Mouse (Mus musculus): ENCODE results near the gene Acy3.
"Not testable (repeated sequence)": the region's sequence is repeated elsewhere in the genome, so short reads cannot be mapped to it uniquely, and the experiment has no call there.

Acy3 gene

DNA sequence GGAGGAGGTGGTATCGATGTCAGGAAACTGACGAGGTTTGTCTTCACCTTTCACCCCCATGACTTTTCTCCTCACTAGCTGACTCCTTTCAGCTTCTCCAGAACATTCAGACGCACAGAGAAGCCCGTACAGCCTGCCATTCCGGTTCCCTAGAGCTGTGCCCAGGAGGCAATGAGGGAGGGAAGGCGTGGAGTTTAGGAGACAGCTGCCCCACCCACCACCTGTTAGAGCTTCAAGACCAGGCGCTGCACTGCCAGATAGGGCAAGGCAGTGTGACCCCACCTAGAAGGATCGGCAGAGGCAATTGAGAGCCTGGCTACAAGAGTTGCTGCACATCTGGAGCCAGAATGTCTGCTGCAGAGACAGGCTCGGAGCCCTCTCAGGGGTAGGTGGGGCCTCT lies 14.1 kb upstream of the Acy3 start, which contains the start of gene Aldh3b2:
Gene Aldh3b2 (plus strand): TSS at position 100 of the 400 bp plus-strand sequence.
- intact Hi-C loops (cut with DNase I): no loop called here

DNA sequence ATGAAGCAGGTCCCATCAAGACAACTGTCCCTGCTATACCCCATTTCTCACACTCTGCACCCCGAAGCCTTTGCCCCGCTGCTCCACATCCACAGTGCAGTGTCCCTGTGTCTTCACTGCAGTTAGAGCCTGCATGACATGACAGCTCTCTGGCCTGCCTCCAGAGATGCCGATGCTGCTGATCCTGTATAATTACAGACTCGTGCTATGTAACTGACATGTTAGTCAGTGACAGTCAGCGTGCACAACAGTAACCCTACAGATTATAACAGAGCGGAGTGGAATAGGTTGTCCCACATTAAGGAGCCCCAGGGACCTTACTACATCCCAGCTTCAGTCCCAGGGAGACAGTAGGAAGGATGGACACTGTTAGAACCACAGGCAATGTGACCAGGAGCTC lies 11.8 kb upstream of the Acy3 start:
- intact Hi-C loops (cut with DNase I): not testable (repeated sequence)

DNA sequence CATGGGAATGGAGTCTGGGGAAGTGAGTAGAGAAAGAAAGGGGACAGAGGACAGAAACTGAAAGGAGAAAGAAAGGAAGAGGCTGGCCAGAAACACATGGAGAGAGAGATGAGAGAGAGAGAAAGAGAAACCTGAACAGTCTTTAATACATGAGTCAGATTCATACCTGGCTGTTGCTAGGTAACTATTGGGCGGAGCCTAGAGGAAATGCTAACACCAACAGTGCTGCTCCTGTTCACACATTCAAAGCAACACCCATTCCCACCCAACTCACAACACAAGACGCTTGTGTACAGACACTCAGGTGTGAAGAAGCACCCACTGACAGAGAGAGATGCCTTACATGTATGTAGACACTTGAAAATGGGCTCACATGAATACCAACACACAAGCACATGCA lies 10.5 kb upstream of the Acy3 start:
- intact Hi-C loops (cut with DNase I): no loop called here

DNA sequence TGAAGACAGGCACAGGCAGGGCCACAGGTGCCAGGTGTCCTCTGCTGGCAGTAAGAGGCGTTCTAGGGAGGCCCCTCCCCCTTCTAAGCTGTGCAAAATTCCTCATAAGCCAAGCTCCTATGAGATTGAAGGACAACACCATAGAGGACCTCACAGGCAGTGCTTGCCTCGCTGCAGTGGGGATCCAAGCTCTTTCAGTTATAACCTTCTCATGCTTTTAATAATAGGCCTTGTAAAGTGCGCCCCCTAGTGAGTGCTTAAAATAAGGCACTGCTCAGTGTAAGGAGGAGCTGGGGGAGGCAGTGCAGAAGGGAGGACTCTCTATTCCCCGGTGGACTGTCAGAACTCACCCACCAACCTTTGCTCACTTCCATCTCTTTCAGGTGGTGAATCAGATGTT lies 6.1 kb upstream of the Acy3 start:
- intact Hi-C loops (cut with DNase I): loop anchor here (2.0 kb wide), 1 partner anchor 34 kb away; no protein-coding TSS in a partner anchor

DNA sequence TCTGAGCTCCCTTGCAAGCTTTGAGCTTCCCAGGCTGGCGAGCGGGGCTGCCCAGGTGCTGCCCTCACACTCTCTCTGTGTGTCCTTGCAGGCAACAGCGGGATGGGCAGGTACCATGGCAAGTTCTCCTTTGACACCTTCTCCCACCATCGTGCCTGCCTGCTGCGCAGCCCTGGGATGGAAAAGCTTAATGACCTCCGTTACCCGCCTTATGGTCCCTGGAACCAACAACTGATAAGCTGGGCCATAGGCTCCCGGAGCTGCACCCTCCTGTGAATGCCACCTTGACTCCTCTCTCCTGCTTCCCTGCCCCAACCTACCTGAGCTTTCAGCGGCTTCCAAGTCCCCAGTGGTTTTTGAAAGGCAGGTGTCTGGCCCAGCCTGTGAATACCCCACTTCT lies 5.5 kb upstream of the Acy3 start:
- intact Hi-C loops (cut with DNase I): loop anchor here (2.0 kb wide), 1 partner anchor 34 kb away; no protein-coding TSS in a partner anchor

DNA sequence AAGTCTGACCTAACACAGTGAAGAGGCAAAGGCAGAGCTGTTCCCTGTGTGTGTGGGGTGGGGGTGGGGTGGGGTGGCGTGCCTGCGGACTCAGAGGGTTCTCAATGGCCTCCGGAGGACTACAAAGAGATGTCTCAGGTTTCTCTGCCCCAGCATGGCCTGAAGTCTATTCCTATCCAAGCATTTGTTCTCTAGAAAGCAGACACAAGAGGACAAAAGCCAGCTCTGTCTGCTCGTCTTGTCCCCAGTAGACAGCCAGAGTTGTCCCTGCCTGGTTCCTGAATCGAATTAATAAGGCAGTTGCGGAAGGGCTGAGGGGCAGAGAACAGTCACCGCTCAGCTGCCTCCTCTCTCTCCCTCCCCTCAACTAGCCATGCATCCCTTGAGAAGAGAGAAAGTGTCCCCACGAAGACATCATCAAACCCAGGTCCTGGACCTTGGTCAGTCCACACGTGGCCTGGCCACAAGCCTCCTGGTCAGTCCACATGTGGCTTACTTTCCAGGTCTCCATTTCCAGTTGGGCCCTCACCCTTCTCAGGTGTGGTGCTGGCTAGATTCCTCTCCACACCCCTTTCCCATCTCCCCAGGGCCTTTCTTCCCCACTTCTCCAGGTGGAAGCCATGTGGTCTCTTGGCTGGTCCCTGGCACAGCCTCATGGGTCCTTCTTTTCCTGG lies 2.7 kb upstream of the Acy3 start:
- intact Hi-C loops (cut with DNase I): no loop called here

DNA sequence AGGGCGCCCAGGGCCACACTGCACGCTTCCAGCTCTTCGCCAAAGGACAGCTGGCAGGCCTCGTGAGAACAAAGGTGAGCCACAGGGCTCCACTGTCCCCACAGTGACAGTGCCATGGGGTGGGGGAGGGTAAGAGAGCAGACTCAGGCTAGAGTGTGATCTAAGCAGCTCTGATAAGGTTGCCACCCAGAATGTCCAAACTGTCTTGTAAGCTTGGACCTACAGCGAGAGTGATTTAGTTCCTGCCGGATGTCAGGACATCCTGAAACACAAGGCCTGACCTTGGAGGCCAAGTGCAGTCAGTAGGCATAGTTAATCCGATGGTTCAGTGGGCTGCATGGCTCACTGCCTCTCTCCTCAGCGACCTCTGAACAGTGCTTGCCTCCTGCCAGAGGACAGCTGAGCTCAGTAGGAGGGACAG lies 1.1 kb upstream of the Acy3 start:
- intact Hi-C loops (cut with DNase I): no loop called here

DNA sequence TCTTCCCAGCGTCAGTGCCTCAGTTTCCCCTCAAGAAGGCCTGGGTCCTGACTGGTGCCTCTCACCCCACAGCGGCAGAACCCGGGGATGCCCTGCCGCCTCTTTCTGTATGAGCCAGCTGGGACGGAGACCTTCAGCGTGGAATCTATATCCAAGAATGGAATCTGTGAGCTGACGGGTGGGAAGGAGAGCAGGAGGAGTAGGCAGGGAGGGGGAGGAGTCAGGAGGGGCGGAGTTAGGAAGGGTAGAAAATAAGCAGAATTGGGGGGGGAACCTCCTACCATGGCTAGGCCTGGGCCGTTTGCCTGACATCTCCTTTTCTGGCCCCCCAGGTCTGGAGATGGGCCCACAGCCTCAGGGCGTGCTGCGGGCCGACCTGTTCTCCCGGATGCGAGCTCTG lies 1.7 kb downstream of the Acy3 start:
- intact Hi-C loops (cut with DNase I): no loop called here

DNA sequence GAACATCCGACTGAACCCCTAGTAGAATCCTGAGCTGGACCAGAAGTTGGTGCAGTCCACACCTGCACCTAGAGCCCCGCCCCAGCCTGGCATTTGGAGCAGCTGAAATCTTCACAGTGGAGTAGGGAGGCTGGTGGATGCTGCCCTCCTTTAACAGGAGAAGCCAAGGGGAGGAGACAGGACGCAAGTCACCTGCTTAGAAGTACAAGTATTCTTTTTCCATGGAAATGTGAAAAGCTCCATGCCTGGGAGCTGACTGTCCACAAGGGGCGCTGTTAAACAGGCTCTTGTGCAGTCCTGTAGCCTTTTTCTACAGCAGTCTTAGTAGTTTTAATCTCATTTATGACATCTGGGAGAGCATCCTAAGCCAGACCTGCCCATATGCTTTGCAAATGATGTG lies 2.4 kb downstream of the Acy3 start:
- intact Hi-C loops (cut with DNase I): no loop called here

DNA sequence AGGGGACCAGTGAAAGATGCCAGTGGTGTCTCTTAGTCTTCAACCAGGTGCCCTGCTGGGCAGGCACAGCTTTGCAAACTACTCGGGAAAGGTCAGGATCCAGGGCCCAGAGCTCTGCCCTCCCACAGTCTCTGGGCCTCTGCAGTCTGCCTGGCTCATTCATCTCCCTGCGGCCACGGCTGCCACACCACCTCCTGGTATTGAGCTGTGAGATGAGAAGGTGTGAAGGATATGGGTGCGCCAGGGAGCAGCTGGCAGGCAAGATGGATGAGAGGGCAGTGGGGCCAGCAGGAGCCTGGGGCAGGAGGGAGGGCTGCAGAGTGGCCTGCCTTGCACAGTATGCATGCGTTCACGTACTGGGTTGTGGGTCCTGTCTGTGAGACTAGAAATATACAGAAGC lies 4.4 kb downstream of the Acy3 start:
- intact Hi-C loops (cut with DNase I): no loop called here

DNA sequence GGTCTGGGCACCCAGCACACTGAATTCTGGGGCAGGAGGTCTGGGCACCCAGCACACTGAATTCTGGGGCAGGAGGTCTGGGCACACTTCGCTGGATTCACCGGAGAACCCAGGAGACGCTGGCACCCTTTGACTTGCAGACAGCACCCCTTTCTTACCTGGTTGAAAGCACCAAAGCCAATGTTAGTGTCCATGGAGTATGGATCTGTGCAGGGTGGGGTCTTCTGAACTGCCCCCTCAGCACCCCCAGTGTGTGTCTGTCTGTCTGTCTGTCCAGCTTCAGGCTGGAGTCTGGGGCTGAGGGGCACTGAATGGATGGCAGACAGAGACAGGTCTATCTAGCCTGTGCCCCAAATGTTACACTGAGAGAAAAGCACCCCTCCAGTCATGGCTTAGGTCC lies 5.2 kb downstream of the Acy3 start:
- intact Hi-C loops (cut with DNase I): no loop called here

DNA sequence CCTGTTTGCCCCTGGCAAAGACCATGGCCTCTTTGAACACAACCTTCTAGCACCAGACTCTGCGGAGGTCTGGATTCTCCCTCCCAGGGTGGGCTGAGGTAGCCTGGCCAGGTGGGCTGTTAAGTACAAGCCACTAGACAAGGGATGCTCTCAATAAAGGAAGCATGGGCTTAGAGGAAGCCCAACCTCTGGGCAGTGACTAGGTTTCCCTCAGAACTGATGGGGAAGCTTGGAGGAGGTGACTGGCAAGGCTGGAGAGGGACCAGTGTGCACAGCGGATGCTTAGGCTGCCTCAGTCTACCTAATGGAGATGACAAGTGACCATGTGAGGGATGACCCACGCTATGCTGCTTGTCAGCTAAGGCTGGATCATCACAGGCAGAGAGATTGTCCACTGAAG lies 5.6 kb downstream of the Acy3 start:
- intact Hi-C loops (cut with DNase I): no loop called here

DNA sequence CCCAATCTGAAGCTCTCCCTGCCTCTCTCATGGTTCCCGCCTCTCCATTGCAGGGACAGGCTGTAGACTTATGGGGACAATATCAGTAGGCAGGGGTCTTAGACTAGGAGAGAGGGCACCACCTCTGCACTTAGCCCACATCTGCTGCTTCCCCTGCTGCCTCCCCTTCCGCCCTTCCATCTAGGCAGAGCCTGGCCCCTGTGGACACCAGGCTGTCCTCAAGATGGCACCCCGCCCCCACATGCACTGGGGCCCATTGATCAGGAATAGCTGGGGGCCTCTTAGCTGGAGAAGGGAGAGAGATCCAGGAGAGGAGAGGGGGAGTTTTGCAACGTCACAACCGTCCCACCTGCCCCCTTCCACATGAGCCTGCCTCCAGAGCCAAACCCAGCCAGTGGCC lies 6.0 kb downstream of the Acy3 start, which contains the start of gene Tbx10:
Gene Tbx10 (plus strand): TSS at position 337 of the 400 bp plus-strand sequence.
- intact Hi-C loops (cut with DNase I): no loop called here

DNA sequence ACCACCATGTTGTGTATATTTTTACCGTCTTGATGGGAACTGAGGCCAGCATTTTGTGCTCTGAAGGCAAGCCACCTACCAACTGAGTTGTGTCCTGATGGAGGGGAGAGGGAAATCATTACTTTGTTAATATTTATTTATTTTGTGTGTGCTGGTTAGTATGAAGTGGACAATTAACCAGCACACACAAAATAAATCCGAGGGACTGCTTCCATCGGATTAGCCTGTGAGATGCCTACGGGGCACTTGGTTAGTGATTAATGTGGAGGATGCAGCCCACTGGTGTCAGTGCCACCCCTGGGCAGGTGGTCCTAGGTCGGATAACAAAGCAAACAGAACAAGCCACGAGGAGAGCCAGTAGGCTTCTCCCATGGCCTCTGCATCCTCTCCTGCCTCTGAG lies 8.6 kb downstream of the Acy3 start:
- intact Hi-C loops (cut with DNase I): no loop called here

DNA sequence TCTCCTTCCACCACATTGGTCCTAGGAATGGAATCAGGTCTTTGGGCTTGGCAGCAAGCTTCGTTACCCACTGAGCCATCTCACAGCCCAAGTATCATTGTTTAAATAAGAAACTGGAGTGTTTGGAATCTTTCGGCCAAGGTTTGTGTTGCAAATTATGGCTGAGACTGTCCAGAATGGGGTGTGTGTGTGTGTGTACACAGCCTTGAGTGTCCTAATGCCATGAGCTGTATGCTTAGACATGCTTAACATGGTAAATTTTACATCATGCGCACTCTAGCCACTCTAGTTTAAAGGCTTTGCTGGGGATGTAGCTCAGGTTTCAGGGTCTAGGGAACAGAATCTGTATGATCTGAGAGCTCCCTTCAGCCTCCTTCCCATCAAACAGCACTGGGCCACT lies 9.1 kb downstream of the Acy3 start:
- intact Hi-C loops (cut with DNase I): no loop called here

DNA sequence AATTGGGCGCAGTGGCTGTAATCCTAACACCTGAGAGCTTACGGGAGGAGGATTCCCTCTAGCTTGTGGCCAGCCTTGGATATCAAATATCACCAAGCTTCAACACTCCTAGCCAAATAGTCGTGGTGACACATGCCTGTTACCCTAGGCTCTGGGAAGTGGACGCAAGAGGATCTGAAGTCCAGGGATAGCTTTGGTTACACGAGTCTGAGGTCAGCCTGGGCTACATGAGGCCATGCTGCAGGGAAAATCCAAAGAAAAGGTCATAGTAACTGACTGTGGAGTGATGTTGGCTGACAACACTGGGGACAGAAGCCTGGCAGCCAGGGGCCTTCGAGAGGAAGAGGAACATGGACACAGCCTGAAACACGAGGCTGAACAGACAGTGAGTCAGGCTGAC lies 9.7 kb downstream of the Acy3 start:
- intact Hi-C loops (cut with DNase I): no loop called here

DNA sequence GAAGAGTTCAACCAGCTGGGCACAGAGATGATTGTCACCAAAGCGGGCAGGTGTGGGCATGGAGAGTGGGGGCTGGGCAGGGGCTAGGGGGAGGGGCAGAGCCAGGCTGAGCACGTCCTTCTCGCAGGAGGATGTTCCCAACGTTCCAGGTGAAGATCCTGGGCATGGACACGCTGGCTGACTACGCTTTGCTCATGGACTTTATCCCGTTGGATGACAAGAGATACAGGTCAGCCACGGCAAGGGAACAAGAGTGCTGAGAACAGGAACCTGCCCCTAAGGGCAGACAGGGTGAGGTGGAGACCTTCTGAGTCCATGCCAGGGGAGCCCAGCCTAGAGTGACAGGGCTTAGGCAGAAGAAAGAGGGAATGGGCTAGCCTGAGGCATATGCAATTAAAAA lies 10.4 kb downstream of the Acy3 start:
- intact Hi-C loops (cut with DNase I): no loop called here

DNA sequence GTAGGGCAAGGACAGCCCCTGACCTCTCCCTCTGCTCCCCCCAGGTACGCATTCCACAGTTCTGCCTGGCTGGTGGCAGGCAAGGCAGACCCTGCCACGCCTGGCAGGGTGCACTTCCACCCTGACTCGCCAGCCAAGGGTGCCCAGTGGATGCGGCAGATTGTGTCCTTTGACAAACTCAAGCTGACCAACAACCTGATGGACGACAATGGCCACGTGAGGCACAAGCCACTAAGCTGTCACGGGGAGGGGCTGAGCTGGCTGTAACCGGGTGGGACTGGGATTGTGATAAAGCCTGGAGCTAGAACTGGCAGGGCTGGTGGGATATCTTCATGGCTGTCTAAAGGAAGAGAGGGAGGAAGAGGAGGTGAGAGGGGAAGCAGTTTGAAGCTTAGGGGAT lies 10.9 kb downstream of the Acy3 start:
- intact Hi-C loops (cut with DNase I): no loop called here

DNA sequence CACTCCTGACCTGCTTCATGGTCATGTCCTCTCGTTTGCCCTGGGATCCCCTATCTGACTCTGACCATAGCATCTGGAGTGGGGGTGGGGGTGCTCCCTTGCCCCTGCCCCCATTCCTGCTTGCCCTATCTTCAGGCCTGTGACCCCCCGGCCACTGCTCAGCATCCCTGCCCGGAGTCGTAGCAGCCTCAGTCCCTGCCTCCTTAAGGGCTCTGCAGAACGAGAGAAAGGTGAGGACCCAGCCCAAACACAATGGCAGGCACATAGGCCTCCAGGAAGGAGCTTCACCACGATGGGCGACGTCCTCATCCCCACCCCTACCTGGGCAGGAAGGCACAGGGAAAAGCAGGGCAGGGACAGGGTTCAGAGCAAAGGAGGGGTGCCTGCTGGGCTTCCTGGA lies 12.0 kb downstream of the Acy3 start:
- intact Hi-C loops (cut with DNase I): no loop called here

DNA sequence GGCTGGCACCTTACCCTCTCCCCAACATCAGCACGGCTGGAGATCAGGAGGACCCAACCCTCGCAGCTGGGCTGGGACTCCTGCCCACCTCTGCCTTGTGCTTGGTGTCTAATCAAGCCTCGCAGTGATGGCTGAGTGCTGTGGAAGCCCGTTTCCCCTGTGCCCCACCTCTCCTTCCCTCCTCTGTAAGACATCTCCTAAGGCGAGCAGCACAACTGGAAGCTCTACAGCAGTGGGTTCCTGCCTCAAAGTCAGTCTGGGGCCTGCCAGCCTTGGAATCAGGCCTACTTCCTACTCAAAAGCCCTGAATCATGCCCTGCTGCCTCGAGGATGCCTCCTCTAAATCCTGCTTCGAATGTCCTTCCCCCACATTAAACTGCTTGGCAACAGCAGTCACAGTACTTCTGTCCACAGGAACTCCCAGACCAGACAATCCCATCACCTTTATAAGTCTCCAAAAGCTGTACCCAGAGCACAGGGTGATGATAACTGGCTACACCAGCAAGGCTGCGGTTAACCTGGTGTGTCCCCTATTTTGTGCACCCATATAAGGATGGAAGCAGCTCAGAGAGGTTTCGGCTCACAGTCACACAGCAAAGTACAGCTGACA lies 12.9 kb downstream of the Acy3 start:
- intact Hi-C loops (cut with DNase I): no loop called here

DNA sequence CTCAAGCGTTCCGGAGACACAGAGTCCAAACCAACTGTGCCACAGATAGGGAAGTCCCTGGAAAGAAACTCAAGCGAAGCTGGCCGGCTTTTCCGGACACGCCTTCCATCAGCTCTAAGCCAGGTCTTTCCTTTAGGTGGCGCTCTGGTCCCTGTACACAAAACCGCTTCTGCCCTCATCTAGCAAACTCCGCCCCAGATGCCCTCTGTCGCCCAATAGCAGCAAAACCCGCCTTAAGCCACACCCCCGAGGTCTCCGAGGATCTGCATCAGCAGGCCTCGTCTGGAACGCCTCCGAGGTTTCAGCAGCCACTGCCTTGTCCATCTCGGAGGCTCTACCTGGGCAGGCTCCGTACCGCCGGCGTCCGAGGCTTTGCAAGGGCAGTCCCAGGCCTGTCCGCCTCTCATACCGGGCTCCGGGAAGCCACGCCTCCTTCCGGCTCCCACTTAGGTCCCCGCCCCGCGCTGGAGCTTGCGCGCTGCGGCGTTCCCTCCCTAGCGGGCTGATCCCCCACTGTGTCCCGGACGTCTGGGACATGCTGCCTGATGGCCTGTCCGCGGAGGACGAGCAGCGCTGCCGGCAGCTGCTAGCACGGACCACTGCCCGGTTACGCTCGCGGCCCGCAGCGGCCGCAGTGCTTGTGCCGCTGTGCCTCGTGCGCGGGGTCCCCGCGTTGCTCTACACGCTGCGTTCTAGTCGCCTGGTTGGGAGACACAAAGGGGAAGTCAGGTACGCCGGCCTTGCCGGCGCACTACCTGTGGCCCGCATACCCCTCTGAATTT lies 13.9 kb downstream of the Acy3 start, which contains the start of the genes Nudt8 and Gm49405:
Gene Nudt8 (plus strand): TSS at position 462 of the 782 bp plus-strand sequence.
Gene Gm49405 (plus strand): TSS at position 508 of the 782 bp plus-strand sequence.
- intact Hi-C loops (cut with DNase I): no loop called here

DNA sequence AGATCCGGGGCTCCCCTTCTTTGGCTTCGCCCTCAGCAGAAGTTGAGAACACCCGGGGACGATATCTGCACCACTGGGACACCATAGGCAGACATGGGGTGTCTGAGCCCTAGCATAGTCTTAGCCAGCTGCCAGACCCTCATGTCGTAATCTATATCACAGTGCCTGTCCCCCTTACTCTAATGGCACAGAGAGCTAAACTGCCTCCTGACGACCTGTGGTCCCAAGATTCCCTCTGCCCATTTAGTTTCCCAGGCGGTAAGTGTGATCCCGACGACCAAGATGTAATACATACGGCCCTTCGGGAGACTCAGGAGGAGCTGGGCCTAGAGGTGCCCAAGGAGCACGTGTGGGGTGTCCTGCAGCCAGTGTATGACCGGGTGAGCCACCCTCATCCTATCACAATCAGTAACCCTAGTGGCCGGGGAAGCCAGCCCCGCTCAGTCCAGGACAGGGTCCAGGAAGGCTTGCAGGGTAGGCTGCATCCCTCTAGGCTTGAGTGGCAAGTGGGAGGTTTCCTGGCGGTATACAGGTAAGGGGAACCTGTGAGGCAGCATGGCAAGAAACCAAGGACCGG lies 14.7 kb downstream of the Acy3 start:
- intact Hi-C loops (cut with DNase I): no loop called here
